Mouse (Mus musculus): ENCODE data around the gene Fbxl15.

GRCm38 (mm10) chr19:46326019-46326755, 1.8 kb upstream of the Fbxl15 start:
- no peak for TF ChIP-seq CTCF (IDR thresholded peaks at IDR 0.05; ENCODE audit: insufficient read depth, low read depth, low read length)
- no peak for TF ChIP-seq POLR2A (IDR thresholded peaks at IDR 0.05; ENCODE audit: insufficient read depth, low read depth, low read length)

All from olfactory bulb, adult 2 months (tissue).